Mouse (Mus musculus): Measurements from ENCODE around the gene Actc1. TPM values are rescaled to one million over a fixed set of nuclear protein-coding genes. Genes with fewer than 3 reads are reported as not detected.
A peak's percentile ranks its signal among the peaks of the same experiment; 100 is the strongest.

Gene Actc1
- polyA plus RNA-seq, 1 experiment from 2014 or later = 106 TPM

- H3K9ac ChIP-seq = no peak overlapping the region
- H3K36me3 ChIP-seq (ENCODE audit: insufficient read depth) = no peaks in the 10 kb centered on the region
- 88% methylated on average over 7 of the region's 7 CpGs for WGBS
- H3K27ac ChIP-seq (ENCODE audit: low read depth) = no peak overlapping the region
- ATAC-seq (ENCODE audit: insufficient read depth) (no peak), DNase-seq (no peak)
- H3K9me3 ChIP-seq (ENCODE audit: low read depth, low read length) = no peaks in the 10 kb centered on the region
- no peak for TF ChIP-seq CTCF (IDR thresholded peaks at IDR 0.05; ENCODE audit: low read depth)
- H3K27me3 ChIP-seq (ENCODE audit: insufficient read depth, low read length) = no peaks in the 10 kb centered on the region
- no peak overlapping the region for H3K4me2 ChIP-seq
- no peaks in the 10 kb centered on the region for H3K4me1 ChIP-seq (ENCODE audit: insufficient read depth)
- H3K4me3 ChIP-seq (ENCODE audit: low read depth, low read length) = peak overlapping the region; percentile 4; the same call in 1 of the 2 replicates
Observed at GRCm38 (mm10) chr2:114050150-114050549, 3.2 kb downstream of the Actc1 start.

- TF ChIP-seq CTCF (IDR thresholded peaks at IDR 0.05; ENCODE audit: low read depth) = no peak
- 89% methylated on average over 7 of the region's 7 CpGs for WGBS
- no peak for DNase-seq
Observed at GRCm38 (mm10) chr2:114049372-114049771, 4.0 kb downstream of the Actc1 start.

GRCm38 (mm10) chr2:114047960-114048611 lies 5.3 kb downstream of the Actc1 start:
- ATAC-seq (ENCODE audit: insufficient read depth) = no peak
- H3K36me3 ChIP-seq (ENCODE audit: insufficient read depth) = no peaks in the 10 kb centered on the region
- WGBS = 74% methylated on average over 5 of the region's 5 CpGs
- no peak overlapping the region for H3K4me2 ChIP-seq
- no peak overlapping the region for H3K9ac ChIP-seq
- H3K27me3 ChIP-seq (ENCODE audit: insufficient read depth, low read length) = no peaks in the 10 kb centered on the region
- no peak overlapping the region for H3K4me3 ChIP-seq (ENCODE audit: low read depth, low read length)
- no peaks in the 10 kb centered on the region for H3K4me1 ChIP-seq (ENCODE audit: insufficient read depth)
- no peak for TF ChIP-seq CTCF (IDR thresholded peaks at IDR 0.05; ENCODE audit: low read depth)
- H3K27ac ChIP-seq (ENCODE audit: low read depth) = no peak overlapping the region
- H3K9me3 ChIP-seq (ENCODE audit: low read depth, low read length) = no peaks in the 10 kb centered on the region
- DNase-seq = no peak

More at GRCm38 (mm10) chr2:114049372-114049771, 4.0 kb downstream of the Actc1 start:
- Histone ChIP-seq H3K27me3 (ENCODE audit: insufficient read depth, low read length) (no peaks in the 10 kb centered on the region), H3K4me3 (ENCODE audit: low read depth, low read length) (no peak overlapping the region), H3K27ac (ENCODE audit: low read depth) (no peak overlapping the region), H3K9ac (no peak overlapping the region), H3K4me1 (ENCODE audit: insufficient read depth) (no peaks in the 10 kb centered on the region), H3K9me3 (ENCODE audit: low read depth, low read length) (no peaks in the 10 kb centered on the region), H3K4me2 (no peak overlapping the region), H3K36me3 (ENCODE audit: insufficient read depth) (no peaks in the 10 kb centered on the region)
- ATAC-seq (ENCODE audit: insufficient read depth) = no peak

- Histone ChIP-seq H3K9me3 (ENCODE audit: low read depth, low read length) (no peaks in the 10 kb centered on the region), H3K36me3 (ENCODE audit: insufficient read depth) (no peaks in the 10 kb centered on the region), H3K9ac (no peak overlapping the region), H3K27me3 (ENCODE audit: insufficient read depth, low read length) (no peaks in the 10 kb centered on the region), H3K27ac (ENCODE audit: low read depth) (no peak overlapping the region), H3K4me3 (ENCODE audit: low read depth, low read length) (no peak overlapping the region), H3K4me1 (ENCODE audit: insufficient read depth) (no peaks in the 10 kb centered on the region), H3K4me2 (no peak overlapping the region)
- ATAC-seq (ENCODE audit: insufficient read depth) = no peak
- no peak for DNase-seq
- no peak for TF ChIP-seq CTCF (IDR thresholded peaks at IDR 0.05; ENCODE audit: low read depth)
- WGBS = 89% methylated on average over 5 of the region's 5 CpGs
Observed at GRCm38 (mm10) chr2:114046151-114046664, 7.1 kb downstream of the Actc1 start.

DNA sequence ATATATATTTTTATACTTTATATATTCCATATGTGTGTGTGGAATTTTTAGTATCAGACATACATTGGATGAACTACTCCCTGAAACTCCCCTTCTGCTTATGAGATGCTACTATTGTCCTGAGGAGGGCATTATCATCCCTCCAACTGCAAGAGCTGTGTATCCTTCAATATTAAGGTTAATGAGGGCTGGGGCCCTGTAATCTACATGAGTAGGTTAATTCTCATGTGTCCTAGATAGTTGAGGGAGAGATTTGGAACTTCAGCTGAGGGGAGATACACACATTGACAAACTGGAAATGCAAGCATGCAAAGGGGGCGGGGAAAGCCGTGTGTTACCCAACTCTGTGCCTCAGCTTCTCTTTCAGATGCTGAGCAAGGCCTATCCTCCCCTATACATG lies 15.4 kb downstream of the Actc1 start:
- no peak for ATAC-seq (ENCODE audit: insufficient read depth)
- TF ChIP-seq CTCF (IDR thresholded peaks at IDR 0.05; ENCODE audit: low read depth) = no peak

DNA sequence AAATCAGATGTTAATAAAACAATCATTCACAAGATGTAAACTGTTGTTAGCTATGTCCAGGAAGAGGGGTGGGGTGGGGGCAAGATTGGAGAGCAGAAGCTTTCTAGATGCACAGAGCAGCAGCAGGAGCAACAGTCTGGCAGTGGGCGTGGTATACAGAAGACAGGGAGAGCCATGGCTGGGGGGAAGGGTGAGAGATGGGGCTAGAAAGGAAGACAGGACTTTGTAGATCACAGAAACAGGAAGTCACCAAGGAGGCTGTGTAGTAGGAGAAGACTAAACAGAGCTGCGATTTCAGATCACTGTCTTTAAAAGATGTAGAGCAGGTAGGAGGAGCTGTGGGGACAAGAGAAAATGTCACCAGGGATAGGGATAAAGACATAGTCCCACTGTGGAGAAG lies 21.1 kb downstream of the Actc1 start:
- TF ChIP-seq CTCF (IDR thresholded peaks at IDR 0.05; ENCODE audit: low read depth) = no peak
- H3K9me3 ChIP-seq (ENCODE audit: low read depth, low read length) = no peaks in the 10 kb centered on the region
- no peaks in the 10 kb centered on the region for H3K27me3 ChIP-seq (ENCODE audit: insufficient read depth, low read length)
- no peak for ATAC-seq (ENCODE audit: insufficient read depth)
- H3K9ac ChIP-seq = no peak overlapping the region
- DNase-seq = no peak
- H3K4me2 ChIP-seq = no peak overlapping the region
- H3K27ac ChIP-seq (ENCODE audit: low read depth) = no peak overlapping the region
- no peaks in the 10 kb centered on the region for H3K36me3 ChIP-seq (ENCODE audit: insufficient read depth)
- no peaks in the 10 kb centered on the region for H3K4me1 ChIP-seq (ENCODE audit: insufficient read depth)
- WGBS = 23% methylated on average over 2 of the region's 2 CpGs
- no peak overlapping the region for H3K4me3 ChIP-seq (ENCODE audit: low read depth, low read length)

More for the DNA sequence above, 15.4 kb downstream of the Actc1 start:
- Histone ChIP-seq H3K27me3 (ENCODE audit: insufficient read depth, low read length) (no peaks in the 10 kb centered on the region), H3K27ac (ENCODE audit: low read depth) (no peak overlapping the region), H3K9ac (no peak overlapping the region), H3K36me3 (ENCODE audit: insufficient read depth) (no peaks in the 10 kb centered on the region), H3K4me1 (ENCODE audit: insufficient read depth) (no peaks in the 10 kb centered on the region), H3K9me3 (ENCODE audit: low read depth, low read length) (no peaks in the 10 kb centered on the region), H3K4me2 (no peak overlapping the region), H3K4me3 (ENCODE audit: low read depth, low read length) (no peak overlapping the region)
- 55% methylated on average over 2 of the region's 2 CpGs for WGBS
- DNase-seq = no peak

DNA sequence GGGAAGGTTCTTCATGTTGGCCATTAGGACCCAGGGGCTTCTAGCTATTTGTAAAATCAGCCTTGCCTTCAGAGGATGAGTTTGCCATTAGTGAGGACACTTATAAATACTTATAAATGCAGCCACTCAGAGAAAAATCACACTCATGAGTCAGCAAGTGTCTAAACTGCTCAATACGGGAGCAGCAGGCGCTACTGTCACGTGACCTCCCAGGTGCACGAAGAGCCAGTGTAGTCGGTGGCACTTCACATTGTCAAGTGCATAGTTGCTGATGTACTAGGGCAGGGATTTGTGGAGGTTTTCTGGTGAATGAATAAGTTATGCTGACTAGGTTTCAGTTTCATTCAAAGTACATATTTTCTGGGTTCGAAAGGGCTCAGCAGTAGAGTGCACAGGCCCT lies 30.0 kb downstream of the Actc1 start:
- no peak overlapping the region for H3K27ac ChIP-seq (ENCODE audit: low read depth)
- no peak for TF ChIP-seq CTCF (IDR thresholded peaks at IDR 0.05; ENCODE audit: low read depth)
- H3K9me3 ChIP-seq (ENCODE audit: low read depth, low read length) = no peaks in the 10 kb centered on the region
- no peak overlapping the region for H3K4me2 ChIP-seq
- no peak overlapping the region for H3K9ac ChIP-seq
- H3K4me3 ChIP-seq (ENCODE audit: low read depth, low read length) = no peak overlapping the region
- peak; percentile 13 for DNase-seq
- H3K27me3 ChIP-seq (ENCODE audit: insufficient read depth, low read length) = no peaks in the 10 kb centered on the region
- H3K36me3 ChIP-seq (ENCODE audit: insufficient read depth) = no peaks in the 10 kb centered on the region
- H3K4me1 ChIP-seq (ENCODE audit: insufficient read depth) = no peaks in the 10 kb centered on the region
- WGBS = 76% methylated on average over 6 of the region's 6 CpGs
- ATAC-seq (ENCODE audit: insufficient read depth) = no peak

All from lung, embryonic 14.5 days (tissue).